Mouse (Mus musculus) activated CD4-positive, CD25-positive, alpha-beta regulatory T cell (primary cell): ENCODE data around the gene Spry1. TPM values are rescaled to one million over a fixed set of nuclear protein-coding genes. Genes with fewer than 3 reads are reported as not detected.

ENCODE experiments used
- polyA plus RNA-seq, 2 experiments: library from polyadenylated mRNA; unstranded; fragments of 100-300 nt; shearing (Covaris generic); gene quantifications; one replicate each; pipeline ENCODE4 v1.2.1; 2017

Gene Spry1
- 10 to 100 TPM; 23.4 to 24.1 TPM for polyA plus RNA-seq

GRCm38 (mm10) chr3:37639690-37640089 lies at the start of gene Spry1:
Gene Spry1 (plus strand): TSS chr3:37639947.

Other genes with a start within 250 kb of the Spry1 start
- 10 to 100 TPM; 28.3 to 37.1 TPM for gene Spata5, start 220.1 kb upstream of the Spry1 start, polyA plus RNA-seq
- 10 to 100 TPM; 10.1 to 31.2 TPM for gene Nudt6, start 219.7 kb upstream of the Spry1 start, polyA plus RNA-seq
- 1 to 10 TPM in 1 of 2 experiments, under 1 TPM in 1; 0.26 to 1.5 TPM for gene Gm5148, start 84.5 kb downstream of the Spry1 start, polyA plus RNA-seq